Mouse (Mus musculus): Measurements from ENCODE around the gene Syt1.

Gene Syt1

DNA sequence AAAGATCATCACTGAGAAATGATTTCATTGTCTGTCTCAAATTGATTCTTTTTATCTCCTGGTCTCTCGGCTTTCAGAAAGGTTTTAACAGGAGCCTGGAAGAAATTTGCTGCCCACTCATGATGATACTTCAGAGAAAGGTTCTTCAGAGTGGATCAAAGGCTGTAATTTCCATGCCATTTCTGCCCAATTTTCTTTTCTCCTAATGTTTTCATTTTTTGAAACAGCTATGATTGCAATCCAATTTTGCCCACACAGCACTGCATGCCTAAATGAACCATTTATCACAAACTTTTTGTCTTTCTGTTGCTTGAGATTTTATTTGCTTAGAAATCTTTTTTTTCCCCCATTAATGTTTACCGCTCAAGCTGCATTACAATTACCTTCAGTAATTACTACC, 257.5 kb downstream of the Syt1 start:
- no peak for DNase-seq (ENCODE audit: low read depth)

DNA sequence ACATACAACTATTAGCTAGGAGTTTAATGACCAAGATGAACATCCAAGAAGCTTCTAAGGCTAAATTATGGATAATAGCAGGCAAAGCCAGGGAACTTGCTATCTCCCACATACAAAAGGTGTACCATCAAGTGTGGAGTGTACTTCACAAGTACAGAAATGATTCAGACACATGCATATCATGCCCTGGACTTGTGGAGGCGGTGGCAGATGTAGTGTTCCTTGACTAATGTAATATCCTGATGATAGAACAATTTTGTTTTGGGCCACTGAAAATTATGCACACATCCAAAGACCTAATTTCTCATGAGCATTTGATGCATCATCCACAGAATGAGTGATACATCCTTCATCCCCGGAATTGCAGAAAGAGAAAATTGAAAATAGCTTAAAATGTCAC, 267.0 kb downstream of the Syt1 start:
- no peak for DNase-seq (ENCODE audit: low read depth)

DNA sequence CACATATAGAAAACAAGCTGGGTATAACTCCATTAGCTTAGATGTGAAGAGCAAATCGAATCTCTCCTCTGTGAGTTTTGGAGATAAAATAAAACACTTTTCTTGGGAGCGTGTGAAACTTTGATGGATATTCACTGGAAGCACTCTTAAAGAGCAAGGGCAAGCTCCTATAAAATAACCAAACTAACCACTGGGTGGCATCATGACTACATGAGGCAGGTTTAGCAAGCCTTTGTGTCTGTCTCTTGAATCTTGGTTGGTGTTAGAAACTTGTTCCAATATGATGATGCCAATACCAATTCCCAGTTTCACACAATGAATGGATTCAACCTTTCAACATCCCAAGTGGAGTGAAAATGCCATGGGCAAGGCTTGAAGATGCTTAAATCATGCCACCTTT, 276.8 kb downstream of the Syt1 start:
- DNase-seq (ENCODE audit: low read depth) = peak; percentile 46

DNA sequence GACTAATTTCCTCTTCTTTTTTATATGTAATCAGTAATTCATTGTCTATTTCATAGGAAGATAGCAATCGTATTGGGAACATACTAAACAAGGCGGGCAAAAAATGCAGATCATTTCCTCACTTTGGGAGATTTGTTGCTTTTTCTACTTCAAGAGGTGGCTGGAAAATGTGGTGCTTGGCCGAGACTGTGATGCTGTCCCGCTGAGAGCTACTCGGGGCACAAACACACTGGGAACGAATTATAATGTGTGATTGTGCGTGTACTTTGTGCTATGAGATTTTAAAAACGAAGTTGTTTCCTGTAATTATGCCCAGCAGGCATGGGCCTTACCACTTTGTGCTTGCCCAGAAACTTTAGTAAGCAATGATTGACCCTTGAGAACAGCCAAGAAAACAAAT, 281.8 kb downstream of the Syt1 start:
- no peak for DNase-seq (ENCODE audit: low read depth)

DNA sequence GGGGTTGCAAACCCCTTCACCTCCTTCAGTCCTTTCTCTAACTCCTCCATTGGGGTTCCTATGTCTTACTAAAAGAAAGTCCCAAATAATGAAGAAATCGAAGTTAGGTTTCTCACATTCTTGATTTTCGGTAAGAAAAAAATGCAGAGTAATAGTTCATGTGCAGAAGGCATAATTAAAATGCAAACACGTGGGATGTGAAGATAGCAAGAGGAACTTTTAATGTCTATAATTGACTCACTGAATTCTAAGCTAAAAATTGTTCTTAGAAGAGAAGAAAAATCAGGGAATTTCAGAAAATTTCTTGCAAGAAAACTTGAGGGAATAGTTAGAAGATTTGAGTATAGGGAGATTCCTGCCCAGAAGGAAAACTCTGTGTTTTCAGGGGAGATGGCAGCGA, 284.4 kb downstream of the Syt1 start:
- no peak for DNase-seq (ENCODE audit: low read depth)

DNA sequence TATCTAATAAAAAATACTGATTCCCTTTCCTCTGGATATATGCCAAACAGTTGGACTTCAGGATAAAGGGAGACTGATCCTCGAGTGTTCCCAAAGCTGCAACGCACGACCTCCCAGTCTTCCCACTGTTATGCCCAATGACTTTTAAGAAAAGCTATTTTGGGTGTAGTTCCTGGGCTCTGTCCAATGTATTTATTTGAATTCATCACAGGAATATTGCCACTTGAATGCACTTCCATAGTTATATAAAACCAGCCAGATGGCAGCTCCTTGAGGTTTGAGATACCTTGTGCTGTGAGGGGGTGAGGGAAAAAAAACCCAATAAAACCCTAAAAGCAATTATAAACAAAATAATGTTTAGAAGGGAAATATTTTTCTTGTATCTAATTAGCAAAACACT, 285.9 kb downstream of the Syt1 start:
- DNase-seq (ENCODE audit: low read depth) = no peak

DNA sequence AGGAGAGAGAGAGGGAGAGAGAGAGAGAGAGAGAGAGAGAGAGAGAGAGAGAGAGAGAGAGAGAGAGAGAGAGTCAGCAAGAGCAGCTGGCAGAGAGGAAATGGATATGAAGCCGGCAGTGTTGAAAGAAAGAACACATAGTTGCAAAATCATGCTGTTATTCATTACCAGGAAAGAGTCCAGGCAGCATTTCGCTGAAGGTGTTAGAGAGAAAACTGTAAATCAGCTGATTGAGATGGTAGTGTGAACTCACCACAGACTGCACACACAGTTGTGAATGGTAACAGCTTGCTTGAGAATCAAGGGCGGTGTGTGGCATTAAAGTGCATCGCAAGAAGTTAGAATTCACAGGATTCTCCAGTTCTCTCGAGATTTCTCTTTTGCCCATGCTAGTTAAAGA, 300.3 kb downstream of the Syt1 start:
- DNase-seq (ENCODE audit: low read depth) = no peak

DNA sequence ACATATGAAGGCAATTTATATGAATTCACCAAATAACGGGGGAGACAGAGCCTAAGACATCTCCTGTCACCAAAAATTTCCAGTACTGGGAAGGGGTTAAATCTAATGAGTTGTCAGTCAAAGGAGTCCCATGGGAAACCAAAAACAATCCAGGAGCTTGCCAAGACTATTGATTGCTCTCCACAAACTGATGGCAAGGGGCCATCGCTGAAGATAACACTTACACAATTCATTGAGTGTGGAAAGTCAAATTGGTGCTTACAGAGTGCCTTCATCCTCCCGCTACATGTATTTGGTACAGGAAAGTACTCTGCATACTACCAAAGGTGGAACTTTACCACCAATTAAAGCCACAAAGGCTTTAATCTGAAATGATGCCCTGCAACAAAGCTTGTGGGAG, 305.1 kb downstream of the Syt1 start:
- DNase-seq (ENCODE audit: low read depth) = no peak

DNA sequence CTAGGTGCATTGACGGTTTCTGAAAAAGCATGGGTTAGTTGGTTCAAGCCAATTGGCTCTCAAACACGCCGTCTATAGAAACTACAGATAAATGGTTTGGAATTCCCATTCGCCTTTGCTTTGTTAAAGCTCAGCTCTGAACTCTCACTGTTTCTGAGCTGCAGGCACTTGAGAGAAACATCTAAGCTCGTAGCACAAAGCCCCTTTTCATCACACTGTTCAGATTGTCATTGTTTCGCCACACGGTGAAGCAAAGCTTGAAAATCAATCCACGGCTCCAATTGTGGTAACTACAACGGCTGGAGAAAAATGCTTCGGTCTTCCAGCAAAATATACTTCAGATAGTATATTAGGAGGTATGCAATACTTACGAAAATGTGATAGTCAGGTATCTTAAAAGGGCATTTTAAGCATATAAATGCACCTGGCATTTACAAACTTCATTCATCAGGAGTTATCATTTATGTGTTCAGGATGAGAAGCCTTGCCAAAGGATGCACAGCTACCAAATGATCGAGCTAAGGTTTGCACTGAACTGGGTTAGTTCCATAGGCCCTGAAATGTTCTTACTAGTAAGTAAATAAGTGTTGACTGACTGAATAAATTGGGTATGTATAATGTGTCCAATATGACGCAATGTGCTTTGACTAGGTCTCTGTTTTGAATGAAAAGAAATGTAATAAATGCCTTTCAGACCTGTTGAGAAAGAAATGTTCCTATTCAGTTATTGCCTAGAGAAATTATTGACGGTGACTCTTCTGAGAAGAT, 309.2 kb downstream of the Syt1 start:
- DNase-seq (ENCODE audit: low read depth) = no peak

DNA sequence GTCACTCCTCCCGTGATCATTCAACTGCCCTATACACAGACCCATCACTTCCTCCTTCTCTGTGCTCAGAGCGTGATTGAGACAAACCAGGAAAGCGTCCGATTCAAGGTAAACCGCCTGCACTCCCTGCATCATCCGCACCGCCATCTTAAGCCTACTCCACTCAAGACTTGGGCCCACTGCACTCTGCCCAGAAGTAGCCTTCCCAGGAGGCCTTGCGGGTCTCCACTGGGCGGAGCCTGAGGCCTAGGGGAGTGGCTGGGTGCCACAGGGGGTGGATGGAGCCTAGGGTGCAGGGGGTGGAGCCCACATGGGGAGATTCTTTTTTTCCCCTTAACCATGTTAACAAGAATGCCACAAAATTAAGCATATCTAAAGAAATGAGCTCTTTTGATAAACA, 310.8 kb downstream of the Syt1 start, which contains the start of gene Gm5136:
Gm5136 (minus strand) TSS at position 215 of the 400 bp plus-strand sequence.
- no peak for DNase-seq (ENCODE audit: low read depth)

DNA sequence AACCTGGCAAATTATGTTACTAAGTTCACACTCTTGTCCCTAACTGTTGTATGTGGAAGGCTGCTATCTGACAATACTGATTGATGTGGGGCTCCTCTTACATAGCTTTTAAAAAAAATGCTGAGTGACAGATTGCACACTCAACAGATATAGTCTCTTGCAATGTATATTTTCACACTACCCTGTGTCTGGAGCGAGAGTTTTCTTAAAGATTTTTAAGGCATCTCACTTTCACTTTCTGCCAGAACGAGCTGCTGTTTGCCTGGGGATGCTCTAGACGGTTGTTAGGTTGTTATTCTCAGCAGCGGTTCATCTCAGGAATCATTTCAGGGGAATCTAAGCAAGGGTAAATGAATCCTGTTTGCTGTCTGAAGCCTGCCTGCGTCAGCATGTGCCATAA, 313.7 kb downstream of the Syt1 start:
- DNase-seq (ENCODE audit: low read depth) = peak; percentile 3

DNA sequence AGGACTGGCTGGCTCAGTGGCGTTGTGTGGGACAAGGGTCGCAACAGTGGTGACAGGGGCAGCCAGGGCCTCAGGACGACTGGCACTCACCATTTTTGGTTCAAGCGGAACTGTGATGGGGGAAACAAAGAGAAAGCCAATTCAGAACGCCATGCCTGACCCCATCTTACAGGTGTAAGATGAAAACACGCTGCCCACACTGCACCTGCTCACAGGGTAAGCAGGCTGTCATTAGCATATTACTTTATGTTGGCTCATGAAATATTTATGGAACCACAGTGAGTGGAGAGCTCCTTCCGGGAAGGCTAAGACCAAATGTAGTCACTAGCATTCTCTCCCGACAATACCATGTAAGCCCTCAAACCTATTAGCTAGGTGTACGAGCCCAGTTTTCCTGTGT, 319.8 kb downstream of the Syt1 start:
- no peak for DNase-seq (ENCODE audit: low read depth)

DNA sequence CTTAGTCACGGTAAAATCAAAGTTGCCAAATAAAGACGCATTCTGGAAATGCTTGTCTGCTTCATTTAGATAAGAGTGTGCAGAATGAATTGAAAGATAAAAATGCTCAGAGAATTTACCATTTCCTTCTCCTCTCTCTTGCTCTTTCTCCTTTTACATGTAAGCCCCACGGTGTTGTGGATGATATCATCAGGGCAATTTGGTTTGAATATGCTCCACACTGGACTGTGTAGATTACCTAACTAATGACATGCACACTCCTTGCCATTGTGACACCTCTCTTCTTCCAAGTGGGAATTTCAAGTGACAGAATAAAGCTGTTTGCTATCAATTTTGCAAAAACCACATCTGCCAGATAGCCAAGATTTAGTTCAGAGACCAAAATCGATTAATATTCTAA, 324.1 kb downstream of the Syt1 start:
- DNase-seq (ENCODE audit: low read depth) = no peak

DNA sequence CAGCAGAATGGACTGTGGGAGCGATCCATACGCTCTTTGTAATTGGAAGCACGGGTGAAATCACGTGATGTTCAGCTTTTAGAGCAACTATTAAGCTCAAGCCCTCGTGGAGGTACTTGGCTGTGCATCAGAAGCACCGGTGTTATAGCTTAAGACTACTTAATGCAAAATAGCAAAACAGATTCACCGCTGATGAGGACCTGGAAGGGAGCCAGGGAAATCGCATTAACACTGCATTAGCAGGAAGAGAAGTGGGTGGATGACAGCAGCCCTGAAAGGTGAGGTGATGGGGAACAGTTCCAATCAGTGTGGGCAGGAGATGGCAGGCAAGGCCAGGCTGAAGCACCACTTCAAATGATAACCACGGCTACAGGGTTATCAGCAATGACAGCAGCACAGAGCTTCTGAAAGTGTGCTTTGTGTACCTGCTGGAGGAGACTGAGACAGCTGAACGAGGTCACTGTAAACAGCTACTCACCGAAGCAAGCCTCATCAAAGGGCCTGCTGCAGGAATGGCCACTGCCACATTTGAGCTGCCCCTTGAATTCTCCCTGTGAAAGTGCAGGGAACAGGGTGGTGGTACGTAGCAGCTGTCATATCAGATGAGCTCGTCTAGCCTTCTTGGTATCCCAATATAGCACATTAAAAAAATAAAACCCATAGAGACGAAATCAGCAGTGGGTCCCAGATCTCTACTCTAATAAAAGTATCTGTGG, 330.9 kb downstream of the Syt1 start:
- DNase-seq (ENCODE audit: low read depth) = no peak

DNA sequence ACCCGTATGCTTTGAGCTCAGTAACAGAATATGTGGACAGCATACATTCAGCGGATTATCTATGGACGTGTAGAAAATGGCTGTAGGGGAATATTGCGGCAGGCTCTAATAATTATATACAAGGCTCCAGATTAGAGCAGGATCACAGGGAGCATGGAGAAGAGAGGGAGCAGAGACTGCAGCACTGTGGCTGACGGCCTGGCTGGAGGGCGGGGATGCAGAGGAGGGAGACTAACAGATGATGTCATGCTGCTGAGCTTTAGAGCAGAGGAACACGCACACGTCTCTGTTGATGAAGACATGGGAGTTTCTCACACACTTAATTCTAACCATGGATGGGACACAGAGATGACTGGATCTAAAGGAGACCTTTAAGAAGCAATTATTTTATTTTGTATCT, 333.7 kb downstream of the Syt1 start:
- DNase-seq (ENCODE audit: low read depth) = no peak

DNA sequence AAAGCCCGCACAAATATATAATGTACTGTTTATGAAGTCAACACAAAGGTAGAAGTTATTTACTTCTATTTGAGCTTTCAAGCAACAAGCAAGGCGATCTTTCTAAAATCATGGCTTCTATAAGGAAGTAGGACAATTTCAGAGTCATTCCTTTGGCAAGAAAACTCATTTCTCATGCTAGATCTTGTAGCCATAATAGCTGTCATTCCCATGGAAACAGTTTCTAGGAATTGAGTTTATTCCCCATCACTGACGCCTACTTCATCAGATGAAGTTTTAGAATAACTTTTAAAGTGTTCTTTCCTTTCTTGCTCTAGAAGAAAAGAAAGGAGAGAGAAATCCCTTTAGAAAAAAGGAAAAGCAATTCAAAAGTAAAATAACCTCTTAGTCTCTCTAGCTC, 341.8 kb downstream of the Syt1 start:
- DNase-seq (ENCODE audit: low read depth) = no peak

DNA sequence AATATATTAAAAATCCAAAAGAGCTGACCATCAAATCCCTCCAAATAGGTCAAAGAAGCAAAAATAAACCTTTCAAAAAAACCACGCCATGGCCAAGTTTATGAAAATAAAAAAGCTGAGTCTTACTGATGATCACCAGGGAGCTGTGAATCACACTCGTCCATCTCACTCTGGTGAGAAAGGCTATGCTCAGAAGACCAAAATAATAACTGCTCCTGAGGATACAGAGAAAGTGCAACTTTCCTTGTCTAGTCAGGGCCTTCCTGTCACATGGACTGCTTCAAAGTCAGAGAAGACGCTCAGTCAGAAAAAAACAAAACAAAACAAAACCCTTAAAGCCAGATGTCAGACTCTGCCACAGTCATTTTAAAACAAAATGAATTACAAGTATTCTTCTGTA, 350.5 kb downstream of the Syt1 start:
- no peak for DNase-seq (ENCODE audit: low read depth)

DNA sequence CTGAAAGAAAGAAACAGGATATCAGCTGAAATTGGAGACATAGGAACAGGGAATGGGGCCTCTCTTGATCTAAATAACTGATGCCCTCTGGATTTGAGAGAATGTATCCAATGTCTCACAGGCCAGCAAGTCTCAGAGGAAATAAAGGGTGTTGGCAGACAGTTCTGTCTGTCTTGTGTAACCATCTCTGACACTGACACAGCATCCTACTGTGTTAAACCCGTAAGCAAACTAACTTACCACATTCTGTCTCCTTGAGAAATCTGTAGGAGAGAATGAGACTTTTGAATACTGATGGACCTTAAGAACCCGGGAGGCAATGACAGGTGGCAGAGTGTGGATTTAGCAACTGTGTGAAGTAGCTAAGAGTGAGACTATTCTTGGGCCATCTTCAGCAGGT, 352.5 kb downstream of the Syt1 start:
- DNase-seq (ENCODE audit: low read depth) = no peak

DNA sequence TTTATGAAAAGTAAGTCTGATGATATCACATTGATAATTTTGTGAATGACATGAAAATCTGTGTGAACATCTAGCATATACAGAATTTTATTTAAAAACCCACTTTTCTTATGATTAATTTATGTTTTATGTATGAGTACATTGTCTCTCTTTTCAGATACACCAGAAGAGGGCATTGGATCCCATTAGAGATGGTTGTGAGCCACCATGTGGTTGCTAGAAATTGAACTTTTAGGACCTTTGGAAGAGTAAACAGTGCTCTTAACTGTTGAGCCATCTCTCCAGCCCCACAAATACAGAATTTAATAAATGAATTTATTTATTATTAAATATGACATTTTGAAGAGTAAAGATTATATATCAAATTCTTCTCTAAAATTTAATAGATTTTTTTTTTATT, 353.1 kb downstream of the Syt1 start:
- DNase-seq (ENCODE audit: low read depth) = no peak

DNA sequence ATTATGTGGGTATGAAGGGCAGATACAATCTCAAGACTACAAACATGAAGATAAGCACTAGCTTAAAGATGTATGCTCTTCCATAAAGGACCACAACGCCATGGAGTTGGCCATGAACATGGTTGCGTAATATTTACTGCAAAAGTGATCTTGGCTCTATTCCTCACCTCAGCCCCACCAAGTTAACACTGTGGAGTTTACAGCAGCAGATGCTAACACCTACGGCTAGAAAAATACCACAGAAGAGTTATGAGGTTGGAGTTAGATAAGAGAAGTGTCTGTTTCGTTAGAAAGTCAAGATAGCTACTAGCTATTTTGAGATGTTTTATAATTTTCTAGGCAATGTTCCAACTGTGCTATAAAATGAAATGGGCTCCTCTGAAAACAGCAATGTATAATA, 353.9 kb downstream of the Syt1 start:
- DNase-seq (ENCODE audit: low read depth) = no peak

DNA sequence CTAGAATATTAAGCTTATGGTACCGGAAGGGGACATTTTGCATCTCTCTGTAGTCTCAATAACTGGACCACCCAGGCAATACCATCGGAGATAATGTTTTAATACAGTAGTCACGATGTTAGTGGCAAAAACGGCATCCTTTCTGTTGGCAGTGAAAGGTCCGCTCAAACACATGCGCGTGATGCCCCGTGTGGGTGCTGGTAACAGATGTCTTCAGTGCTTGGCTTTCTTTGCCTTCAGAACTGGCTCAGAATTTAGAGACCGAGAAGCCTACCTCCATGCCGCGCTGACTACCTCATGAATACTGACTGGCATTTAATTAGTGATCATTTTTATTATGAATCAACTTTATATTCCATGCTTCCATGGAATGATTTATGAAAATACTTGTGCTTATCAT, 355.7 kb downstream of the Syt1 start:
- DNase-seq (ENCODE audit: low read depth) = no peak

DNA sequence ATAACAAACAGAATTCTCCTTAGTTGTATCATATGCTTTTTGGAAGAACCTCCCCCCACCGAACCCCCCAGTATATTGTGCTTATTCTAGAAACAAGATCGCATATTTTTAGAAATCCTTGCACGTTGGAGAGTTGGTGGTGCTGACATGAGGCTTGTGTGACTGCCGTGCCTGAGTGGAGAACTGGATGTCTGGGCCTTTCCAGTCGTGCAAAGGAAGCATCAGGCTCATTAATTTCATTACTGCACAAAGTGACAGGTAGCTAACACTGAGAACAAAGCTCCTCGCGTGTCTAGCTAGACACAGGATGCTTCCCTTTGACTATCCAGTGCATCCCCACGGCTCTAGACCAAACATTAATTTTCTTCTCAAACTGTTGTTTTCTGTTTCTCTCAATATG, 358.0 kb downstream of the Syt1 start:
- DNase-seq (ENCODE audit: low read depth) = no peak

DNA sequence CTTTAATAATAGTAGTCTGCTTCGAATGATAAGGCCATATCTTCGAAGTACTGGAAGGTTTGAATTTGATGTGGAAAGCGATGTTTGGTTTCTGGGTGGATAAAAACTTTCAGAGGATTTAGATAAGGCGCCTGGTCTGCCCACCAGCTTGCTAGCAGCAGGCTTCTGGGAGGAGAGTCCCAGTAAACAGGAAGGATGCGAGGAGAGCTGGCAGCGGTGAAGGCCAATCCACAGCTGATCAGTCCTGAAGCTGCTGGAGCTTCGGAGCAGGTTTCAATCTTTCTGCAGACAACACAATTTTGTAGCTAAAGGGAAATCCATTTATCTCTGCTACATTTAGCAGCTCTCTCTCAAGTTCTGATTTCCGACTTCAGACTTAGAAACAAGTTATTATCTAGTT, 358.7 kb downstream of the Syt1 start:
- DNase-seq (ENCODE audit: low read depth) = no peak

DNA sequence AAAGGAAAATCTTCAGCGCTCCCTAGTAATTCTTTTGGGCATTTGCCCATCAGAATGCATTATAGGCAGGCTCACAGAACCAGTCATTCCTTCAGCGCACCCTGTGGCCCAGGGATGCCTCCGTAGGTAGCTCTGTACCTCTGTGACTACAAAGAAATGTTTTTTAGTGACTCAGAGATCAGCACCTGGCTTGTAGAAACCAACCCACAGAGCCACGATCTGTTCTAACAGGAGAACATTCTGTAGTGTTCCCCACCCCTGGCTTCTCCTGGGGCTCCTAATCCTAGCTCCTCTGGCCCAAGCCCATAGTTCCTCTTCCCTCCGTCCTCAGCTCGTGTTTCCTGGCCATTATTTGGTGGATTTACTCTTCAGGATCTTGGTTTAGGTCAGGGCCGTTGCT, 361.6 kb downstream of the Syt1 start:
- DNase-seq (ENCODE audit: low read depth) = no peak
